Mouse (Mus musculus): ENCODE measurements around the gene Gm17174.
"Not testable (repeated sequence)": the region's sequence is repeated elsewhere in the genome, so short reads cannot be mapped to it uniquely, and the experiment has no call there.

The Gm17174 gene

DNA sequence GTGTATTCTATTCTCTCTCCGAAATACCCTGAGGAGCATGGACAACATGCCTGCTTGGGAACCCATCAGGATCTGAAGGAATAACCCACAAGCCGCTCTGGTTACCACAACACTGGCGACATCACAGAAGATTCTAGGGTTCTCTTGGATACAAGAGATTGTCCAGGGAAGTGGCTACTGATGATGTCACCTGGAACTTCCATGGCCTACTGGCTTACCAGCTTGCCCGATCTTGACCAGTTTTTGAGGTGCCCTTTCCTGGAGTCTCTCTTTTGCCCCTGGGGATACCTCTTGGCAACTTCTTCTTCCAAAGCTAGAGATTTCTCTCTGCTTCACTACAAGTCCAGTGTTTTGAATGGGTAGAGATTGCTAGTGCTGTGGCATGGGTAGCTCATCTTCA, at the start of gene Gm17174:
Gene Gm17174, minus strand, starts transcription at position 101 of the 400 bp plus-strand sequence.
- not testable (repeated sequence) for DNase-seq

DNA sequence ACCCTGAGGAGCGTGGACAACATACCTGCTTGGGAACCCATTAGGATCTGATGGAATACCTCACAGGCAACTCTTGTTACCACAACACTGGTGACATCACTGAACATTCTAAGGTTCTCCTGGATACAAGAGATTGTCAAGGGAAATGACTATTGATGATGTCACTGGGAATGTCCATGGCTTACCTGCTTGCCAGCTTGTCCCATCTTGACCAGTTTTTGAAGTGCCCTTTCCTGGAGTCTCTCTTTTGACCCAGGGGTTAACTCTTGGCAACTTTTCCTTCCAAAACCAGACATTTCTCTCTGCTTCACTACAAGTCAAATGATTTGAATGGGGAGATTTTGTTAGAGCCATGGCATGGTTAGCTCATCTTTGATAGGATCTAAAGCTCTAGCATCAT, 43.6 kb upstream of the Gm17174 start, which contains the start of gene Gm4181:
Gene Gm4181, minus strand, starts transcription at position 101 of the 400 bp plus-strand sequence.
- not testable (repeated sequence) for DNase-seq

DNA sequence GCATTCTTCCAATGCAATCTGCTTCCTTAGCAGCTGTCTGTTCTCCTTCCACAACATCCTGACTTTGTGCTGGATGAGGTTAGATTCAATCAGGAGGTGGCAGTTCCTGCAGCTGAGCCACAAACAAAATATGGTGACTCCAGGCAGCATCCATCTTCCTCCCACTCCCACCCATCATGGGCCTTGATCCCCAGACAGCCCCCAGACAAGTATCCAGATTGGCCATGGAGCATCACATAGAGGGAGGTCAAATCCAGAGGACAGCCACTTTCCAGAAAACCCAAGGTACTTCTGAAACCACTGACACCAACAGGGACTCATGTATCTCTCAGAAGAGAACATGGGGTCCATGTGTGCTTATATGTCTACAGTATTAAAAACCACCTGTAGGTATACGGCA, 40.5 kb upstream of the Gm17174 start:
- DNase-seq: peak; percentile 1

DNA sequence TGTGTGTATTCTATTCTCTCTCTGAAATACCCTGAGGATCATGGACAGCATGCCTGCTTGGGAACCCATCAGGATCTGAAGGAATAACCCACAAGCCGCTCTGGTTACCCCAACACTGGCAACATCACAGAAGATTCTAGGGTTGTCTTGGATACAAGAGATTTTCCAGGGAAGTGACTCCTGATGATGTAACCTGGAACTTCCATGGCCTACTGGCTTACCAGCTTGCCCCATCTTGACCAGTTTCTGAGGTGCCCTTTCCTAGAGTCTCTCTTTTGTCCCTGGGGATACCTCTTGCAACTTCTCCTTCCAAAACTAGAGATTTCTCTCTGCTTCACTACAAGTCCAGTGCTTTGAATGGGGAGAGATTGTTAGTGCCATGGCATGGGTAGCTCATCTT, 19.3 kb upstream of the Gm17174 start, which contains the start of gene Gm17078:
Gene Gm17078, minus strand, starts transcription at position 101 of the 400 bp plus-strand sequence.
- DNase-seq: no peak

DNA sequence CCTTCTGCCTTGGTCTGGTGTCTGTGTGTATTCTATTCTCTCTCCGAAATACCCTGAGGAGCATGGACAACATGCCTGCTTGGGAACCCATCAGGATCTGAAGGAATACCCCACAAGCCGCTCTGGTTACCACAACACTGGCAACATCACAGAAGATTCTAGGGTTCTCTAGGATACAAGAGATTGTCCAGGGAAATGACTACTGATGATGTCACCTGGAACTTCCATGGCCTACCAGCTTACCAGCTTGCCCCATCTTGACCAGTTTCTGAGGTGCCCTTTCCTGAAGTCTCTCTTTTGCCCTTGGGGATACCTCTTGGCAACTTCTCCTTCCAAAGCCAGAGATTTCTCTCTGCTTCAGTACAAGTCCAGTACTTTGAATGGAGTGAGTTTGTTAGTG, 18.0 kb downstream of the Gm17174 start, which contains the start of gene Gm17175:
Gene Gm17175, minus strand, starts transcription at position 101 of the 400 bp plus-strand sequence.
- not testable (repeated sequence) for DNase-seq

DNA sequence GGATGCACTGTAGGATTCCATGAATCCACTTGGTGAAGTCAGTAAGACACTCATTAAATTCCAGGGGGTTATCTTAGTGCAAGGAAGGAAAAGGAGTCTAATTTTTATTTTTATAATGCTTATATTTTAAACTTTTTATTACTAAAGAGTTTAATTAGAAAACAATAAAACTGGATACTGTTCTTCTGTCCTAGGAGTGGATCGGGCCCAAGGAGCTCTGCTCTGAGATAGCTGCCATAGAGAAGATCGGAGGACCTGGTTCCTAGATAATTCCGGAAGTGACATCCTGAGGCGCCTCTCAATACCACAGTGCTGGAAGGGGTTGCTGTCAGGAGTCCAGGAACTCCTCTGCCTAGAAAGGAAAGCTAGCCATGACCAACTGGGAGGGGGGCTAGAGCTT, 39.4 kb downstream of the Gm17174 start, which contains the start of gene Gm5622:
Gene Gm5622, plus strand, starts transcription at position 301 of the 400 bp plus-strand sequence.
- DNase-seq: no peak
